Mouse (Mus musculus): Measurements from ENCODE around the gene Enox1. TPM values are rescaled to one million over a fixed set of nuclear protein-coding genes. Genes with fewer than 3 reads are reported as not detected.

Enox1 gene
- polyA plus RNA-seq, 1 experiment, result 3.1 TPM

GRCm38 (mm10) chr14:77669494-77669893, 512.9 kb downstream of the Enox1 start:
- Histone ChIP-seq H3K4me2 (ENCODE audit: low read depth) (no peak overlapping the region), H3K79me2 (ENCODE audit: control insufficient read depth, insufficient read depth) (no peaks in the 10 kb centered on the region), H3K27me3 (ENCODE audit: control insufficient read depth, insufficient read depth, insufficient read length) (no peaks in the 10 kb centered on the region), H3K4me3 (no peak overlapping the region), H3ac (ENCODE audit: control insufficient read depth, insufficient read length) (no peak overlapping the region), H3K36me3 (ENCODE audit: control insufficient read depth, insufficient read depth) (no peaks in the 10 kb centered on the region)
- no peak for TF ChIP-seq MAX (IDR thresholded peaks at IDR 0.05; ENCODE audit: low read depth)
- TF ChIP-seq POLR2A (IDR thresholded peaks at IDR 0.05; ENCODE audit: insufficient read length, low read depth), result no peak
- no peak for TF ChIP-seq MYOD1 (IDR thresholded peaks at IDR 0.05; ENCODE audit: control insufficient read depth in 1 of 3, insufficient read length in 2 of 3, low read depth in 2 of 3)
- TF ChIP-seq E2F4 (IDR thresholded peaks at IDR 0.05; ENCODE audit: insufficient read depth), result no peak
- TF ChIP-seq TCF12 (IDR thresholded peaks at IDR 0.05; ENCODE audit: insufficient read depth, poor library complexity, severe bottlenecking), result no peak
- TF ChIP-seq CEBPB (IDR thresholded peaks at IDR 0.05; ENCODE audit: insufficient read depth, poor library complexity, severe bottlenecking), result no peak
- no peak for TF ChIP-seq MYOG (IDR thresholded peaks at IDR 0.05; ENCODE audit: control insufficient read depth in 1 of 3, insufficient read depth in 1 of 3, insufficient read length in 2 of 3, low read depth in 2 of 3)
- no peak for TF ChIP-seq USF1 (IDR thresholded peaks at IDR 0.05; ENCODE audit: low read depth)
- TF ChIP-seq POLR2AphosphoS2 (IDR thresholded peaks at IDR 0.05; ENCODE audit: insufficient read length, low read depth), result no peak

GRCm38 (mm10) chr14:77670945-77671344, 514.4 kb downstream of the Enox1 start:
- TF ChIP-seq MYOD1 (IDR thresholded peaks at IDR 0.05; ENCODE audit: control insufficient read depth in 1 of 3, insufficient read length in 2 of 3, low read depth in 2 of 3) (peak in 2 of 3 experiments; percentile 50 to 77), MYOG (IDR thresholded peaks at IDR 0.05; ENCODE audit: control insufficient read depth in 1 of 3, insufficient read depth in 1 of 3, insufficient read length in 2 of 3, low read depth in 2 of 3) (no peak)
- Histone ChIP-seq H3K27me3 (ENCODE audit: control insufficient read depth, insufficient read depth, insufficient read length) (no peaks in the 10 kb centered on the region), H3K36me3 (ENCODE audit: control insufficient read depth, insufficient read depth) (no peaks in the 10 kb centered on the region), H3K4me3 (no peak overlapping the region), H3K4me2 (ENCODE audit: low read depth) (no peak overlapping the region), H3K79me2 (ENCODE audit: control insufficient read depth, insufficient read depth) (no peaks in the 10 kb centered on the region), H3ac (ENCODE audit: control insufficient read depth, insufficient read length) (no peak overlapping the region)

- TF ChIP-seq SRF (IDR thresholded peaks at IDR 0.05; ENCODE audit: control insufficient read depth, insufficient read length, low read depth) (no peak), MAX (IDR thresholded peaks at IDR 0.05; ENCODE audit: low read depth) (no peak), TCF3 (IDR thresholded peaks at IDR 0.05; ENCODE audit: insufficient read length, low read depth) (no peak), CEBPB (IDR thresholded peaks at IDR 0.05; ENCODE audit: insufficient read depth, poor library complexity, severe bottlenecking) (no peak), E2F4 (IDR thresholded peaks at IDR 0.05; ENCODE audit: insufficient read depth) (no peak), POLR2AphosphoS2 (IDR thresholded peaks at IDR 0.05; ENCODE audit: insufficient read length, low read depth) (no peak)
- H3K36me3 ChIP-seq (ENCODE audit: control insufficient read depth, insufficient read depth), result no peaks in the 10 kb centered on the region
- H3K79me2 ChIP-seq (ENCODE audit: control insufficient read depth, insufficient read depth), result no peaks in the 10 kb centered on the region
- no peak overlapping the region for H3K4me2 ChIP-seq (ENCODE audit: low read depth)
- no peaks in the 10 kb centered on the region for H3K27me3 ChIP-seq (ENCODE audit: control insufficient read depth, insufficient read depth, insufficient read length)
- H3K4me3 ChIP-seq, result no peak overlapping the region
- no peak overlapping the region for H3ac ChIP-seq (ENCODE audit: control insufficient read depth, insufficient read length)
These were observed 515.4 kb downstream of the Enox1 start for GRCm38 (mm10) chr14:77671961-77672360.

- H3K36me3 ChIP-seq (ENCODE audit: control insufficient read depth, insufficient read depth), result no peaks in the 10 kb centered on the region
- no peak for TF ChIP-seq USF1 (IDR thresholded peaks at IDR 0.05; ENCODE audit: low read depth)
- no peak for TF ChIP-seq MYOD1 (IDR thresholded peaks at IDR 0.05; ENCODE audit: control insufficient read depth in 1 of 3, insufficient read length in 2 of 3, low read depth in 2 of 3)
- TF ChIP-seq E2F4 (IDR thresholded peaks at IDR 0.05; ENCODE audit: insufficient read depth), result no peak
- no peak for TF ChIP-seq TCF12 (IDR thresholded peaks at IDR 0.05; ENCODE audit: insufficient read depth, poor library complexity, severe bottlenecking)
- no peak for TF ChIP-seq POLR2A (IDR thresholded peaks at IDR 0.05; ENCODE audit: insufficient read length, low read depth)
- TF ChIP-seq REST (IDR thresholded peaks at IDR 0.05; ENCODE audit: insufficient read depth, insufficient read length), result no peak
- TF ChIP-seq MAX (IDR thresholded peaks at IDR 0.05; ENCODE audit: low read depth), result no peak
- TF ChIP-seq SRF (IDR thresholded peaks at IDR 0.05; ENCODE audit: control insufficient read depth, insufficient read length, low read depth), result no peak
- TF ChIP-seq CEBPB (IDR thresholded peaks at IDR 0.05; ENCODE audit: insufficient read depth, poor library complexity, severe bottlenecking), result no peak
- TF ChIP-seq POLR2AphosphoS2 (IDR thresholded peaks at IDR 0.05; ENCODE audit: insufficient read length, low read depth), result no peak
- no peak for TF ChIP-seq TCF3 (IDR thresholded peaks at IDR 0.05; ENCODE audit: insufficient read length, low read depth)
- no peak for TF ChIP-seq MYOG (IDR thresholded peaks at IDR 0.05; ENCODE audit: control insufficient read depth in 1 of 3, insufficient read depth in 1 of 3, insufficient read length in 2 of 3, low read depth in 2 of 3)
- no peaks in the 10 kb centered on the region for H3K79me2 ChIP-seq (ENCODE audit: control insufficient read depth, insufficient read depth)
These were observed 516.6 kb downstream of the Enox1 start for GRCm38 (mm10) chr14:77673138-77673537.

GRCm38 (mm10) chr14:77677951-77678350, 521.4 kb downstream of the Enox1 start:
- H3K79me2 ChIP-seq (ENCODE audit: control insufficient read depth, insufficient read depth), result no peaks in the 10 kb centered on the region
- no peaks in the 10 kb centered on the region for H3K27me3 ChIP-seq (ENCODE audit: control insufficient read depth, insufficient read depth, insufficient read length)
- H3K4me3 ChIP-seq, result no peak overlapping the region
- no peaks in the 10 kb centered on the region for H3K36me3 ChIP-seq (ENCODE audit: control insufficient read depth, insufficient read depth)
- H3K4me2 ChIP-seq (ENCODE audit: low read depth), result no peak overlapping the region
- no peak overlapping the region for H3ac ChIP-seq (ENCODE audit: control insufficient read depth, insufficient read length)
- TF ChIP-seq E2F4 (IDR thresholded peaks at IDR 0.05; ENCODE audit: insufficient read depth), result no peak
- TF ChIP-seq MYOG (IDR thresholded peaks at IDR 0.05; ENCODE audit: control insufficient read depth in 1 of 3, insufficient read depth in 1 of 3, insufficient read length in 2 of 3, low read depth in 2 of 3), result no peak
- no peak for TF ChIP-seq TCF12 (IDR thresholded peaks at IDR 0.05; ENCODE audit: insufficient read depth, poor library complexity, severe bottlenecking)
- no peak for TF ChIP-seq SRF (IDR thresholded peaks at IDR 0.05; ENCODE audit: control insufficient read depth, insufficient read length, low read depth)
- no peak for TF ChIP-seq MAX (IDR thresholded peaks at IDR 0.05; ENCODE audit: low read depth)
- TF ChIP-seq USF1 (IDR thresholded peaks at IDR 0.05; ENCODE audit: low read depth), result no peak

More at GRCm38 (mm10) chr14:77673138-77673537, 516.6 kb downstream of the Enox1 start:
- no peaks in the 10 kb centered on the region for H3K27me3 ChIP-seq (ENCODE audit: control insufficient read depth, insufficient read depth, insufficient read length)
- no peak overlapping the region for H3K4me3 ChIP-seq
- H3ac ChIP-seq (ENCODE audit: control insufficient read depth, insufficient read length), result no peak overlapping the region
- no peak overlapping the region for H3K4me2 ChIP-seq (ENCODE audit: low read depth)

All from myocyte (in vitro differentiated cells).